Mouse (Mus musculus): ENCODE data around the gene Pkd1. TPM values are rescaled to one million over a fixed set of nuclear protein-coding genes. Genes with fewer than 3 reads are reported as not detected.

Gene Pkd1
- polyA plus RNA-seq, 1 experiment from 2014 or later = 26.3 TPM

- Histone ChIP-seq H3K4me1 (ENCODE audit: insufficient read depth, low read depth, low read length) (peaks cover 13% of the 10 kb centered on the region; the same call in 1 of the 2 replicates), H3K9ac (replicated peaks; ENCODE audit: low read depth) (no peak overlapping the region), H3K4me3 (ENCODE audit: low read depth, low read length) (no peak overlapping the region), H3K36me3 (ENCODE audit: insufficient read depth, low read length) (no peaks in the 10 kb centered on the region), H3K4me2 (replicated peaks; ENCODE audit: low read depth, low read length) (no peak overlapping the region), H3K9me3 (ENCODE audit: low read length) (no peaks in the 10 kb centered on the region), H3K27ac (ENCODE audit: low read length) (no peak overlapping the region), H3K27me3 (replicated peaks; ENCODE audit: insufficient read depth, low read length) (no peaks in the 10 kb centered on the region)
- TF ChIP-seq CTCF (IDR thresholded peaks at IDR 0.05) (no peak), EP300 (IDR thresholded peaks at IDR 0.05) (no peak)
- 60% methylated on average over 3 of the region's 3 CpGs for WGBS
- DNase-seq (ENCODE audit: low spot score) (no peak), ATAC-seq (no peak)
Measured at GRCm38 (mm10) chr17:24531064-24531463, 18.6 kb upstream of the Pkd1 start.

GRCm38 (mm10) chr17:24532045-24532444 lies 17.6 kb upstream of the Pkd1 start:
- H3K9ac ChIP-seq (replicated peaks; ENCODE audit: low read depth) = no peak overlapping the region
- WGBS = 82% methylated on average over 7 of the region's 7 CpGs

GRCm38 (mm10) chr17:24533099-24533992 lies 16.3 kb upstream of the Pkd1 start:
- no peaks in the 10 kb centered on the region for H3K27me3 ChIP-seq (replicated peaks; ENCODE audit: insufficient read depth, low read length)
- no peaks in the 10 kb centered on the region for H3K36me3 ChIP-seq (ENCODE audit: insufficient read depth, low read length)
- 15% methylated on average over 35 of the region's 53 CpGs for WGBS
- peak overlapping the region; percentile 61 for H3K4me2 ChIP-seq (replicated peaks; ENCODE audit: low read depth, low read length)
- TF ChIP-seq EP300 (IDR thresholded peaks at IDR 0.05) (no peak), CTCF (IDR thresholded peaks at IDR 0.05) (peak; percentile 55)
- no peak overlapping the region for H3K27ac ChIP-seq (ENCODE audit: low read length)
- peaks cover 7% of the 10 kb centered on the region; the same call in 1 of the 2 replicates for H3K4me1 ChIP-seq (ENCODE audit: insufficient read depth, low read depth, low read length)
- H3K9me3 ChIP-seq (ENCODE audit: low read length) = no peaks in the 10 kb centered on the region
- no peak overlapping the region for H3K9ac ChIP-seq (replicated peaks; ENCODE audit: low read depth)
- DNase-seq (ENCODE audit: low spot score) (peak; percentile 94), ATAC-seq (peak; percentile 90)
- peak overlapping the region; percentile 22; the same call in 1 of the 2 replicates for H3K4me3 ChIP-seq (ENCODE audit: low read depth, low read length)

More at GRCm38 (mm10) chr17:24532045-24532444, 17.6 kb upstream of the Pkd1 start:
- Histone ChIP-seq H3K36me3 (ENCODE audit: insufficient read depth, low read length) (no peaks in the 10 kb centered on the region), H3K4me2 (replicated peaks; ENCODE audit: low read depth, low read length) (no peak overlapping the region), H3K4me1 (ENCODE audit: insufficient read depth, low read depth, low read length) (peaks cover 8% of the 10 kb centered on the region; the same call in 1 of the 2 replicates), H3K27me3 (replicated peaks; ENCODE audit: insufficient read depth, low read length) (no peaks in the 10 kb centered on the region), H3K27ac (ENCODE audit: low read length) (no peak overlapping the region), H3K4me3 (ENCODE audit: low read depth, low read length) (no peak overlapping the region), H3K9me3 (ENCODE audit: low read length) (no peaks in the 10 kb centered on the region)
- TF ChIP-seq CTCF (IDR thresholded peaks at IDR 0.05) (no peak), EP300 (IDR thresholded peaks at IDR 0.05) (no peak)
- DNase-seq (ENCODE audit: low spot score) (no peak), ATAC-seq (no peak)

GRCm38 (mm10) chr17:24534160-24534718 lies 15.4 kb upstream of the Pkd1 start, which contains the start of gene Rab26:
Gene Rab26 (minus strand): TSS chr17:24534210.
- H3K9me3 ChIP-seq (ENCODE audit: low read length) = no peaks in the 10 kb centered on the region
- H3K4me1 ChIP-seq (ENCODE audit: insufficient read depth, low read depth, low read length) = peaks cover 3% of the 10 kb centered on the region; the same call in 1 of the 2 replicates
- no peak for DNase-seq (ENCODE audit: low spot score)
- no peaks in the 10 kb centered on the region for H3K27me3 ChIP-seq (replicated peaks; ENCODE audit: insufficient read depth, low read length)
- no peak within 1 kb of the TSS for H3K27ac ChIP-seq (ENCODE audit: low read length)
- peak within 1 kb of the TSS; percentile 22; the same call in 1 of the 2 replicates for H3K4me3 ChIP-seq (ENCODE audit: low read depth, low read length)
- TF ChIP-seq CTCF (IDR thresholded peaks at IDR 0.05) = no peak
- no peak for TF ChIP-seq EP300 (IDR thresholded peaks at IDR 0.05)
- no peak within 1 kb of the TSS for H3K9ac ChIP-seq (replicated peaks; ENCODE audit: low read depth)
- ATAC-seq = no peak
- peak within 1 kb of the TSS; percentile 61 for H3K4me2 ChIP-seq (replicated peaks; ENCODE audit: low read depth, low read length)
- WGBS = 79% methylated on average over 8 of the region's 8 CpGs
- H3K36me3 ChIP-seq (ENCODE audit: insufficient read depth, low read length) = no peaks in the 10 kb centered on the region

- H3K27me3 ChIP-seq (replicated peaks; ENCODE audit: insufficient read depth, low read length) = no peaks in the 10 kb centered on the region
- H3K36me3 ChIP-seq (ENCODE audit: insufficient read depth, low read length) = no peaks in the 10 kb centered on the region
- WGBS = 44% methylated on average over 5 of the region's 5 CpGs
- no peaks in the 10 kb centered on the region for H3K9me3 ChIP-seq (ENCODE audit: low read length)
- no peak overlapping the region for H3K9ac ChIP-seq (replicated peaks; ENCODE audit: low read depth)
- no peak overlapping the region for H3K4me2 ChIP-seq (replicated peaks; ENCODE audit: low read depth, low read length)
- H3K27ac ChIP-seq (ENCODE audit: low read length) = no peak overlapping the region
- DNase-seq (ENCODE audit: low spot score) (no peak), ATAC-seq (no peak)
- no peak for TF ChIP-seq EP300 (IDR thresholded peaks at IDR 0.05)
- no peak for TF ChIP-seq CTCF (IDR thresholded peaks at IDR 0.05)
- no peak overlapping the region for H3K4me3 ChIP-seq (ENCODE audit: low read depth, low read length)
- H3K4me1 ChIP-seq (ENCODE audit: insufficient read depth, low read depth, low read length) = peaks cover 2% of the 10 kb centered on the region; the same call in 1 of the 2 replicates
Measured at GRCm38 (mm10) chr17:24535300-24535699, 14.3 kb upstream of the Pkd1 start.

- peak; percentile 65 for DNase-seq (ENCODE audit: low spot score)
Measured at GRCm38 (mm10) chr17:24537536-24537935, 12.1 kb upstream of the Pkd1 start.

More at GRCm38 (mm10) chr17:24537536-24537935, 12.1 kb upstream of the Pkd1 start:
- no peaks in the 10 kb centered on the region for H3K9me3 ChIP-seq (ENCODE audit: low read length)
- H3K9ac ChIP-seq (replicated peaks; ENCODE audit: low read depth) = no peak overlapping the region
- ATAC-seq = no peak
- TF ChIP-seq CTCF (IDR thresholded peaks at IDR 0.05) = no peak
- no peak for TF ChIP-seq EP300 (IDR thresholded peaks at IDR 0.05)
- H3K27me3 ChIP-seq (replicated peaks; ENCODE audit: insufficient read depth, low read length) = no peaks in the 10 kb centered on the region
- no peak overlapping the region for H3K4me2 ChIP-seq (replicated peaks; ENCODE audit: low read depth, low read length)
- no peaks in the 10 kb centered on the region for H3K36me3 ChIP-seq (ENCODE audit: insufficient read depth, low read length)
- H3K27ac ChIP-seq (ENCODE audit: low read length) = no peak overlapping the region
- H3K4me1 ChIP-seq (ENCODE audit: insufficient read depth, low read depth, low read length) = 0 out of 2 replicates have a peak, but pooled peaks cover 2% of the 10 kb centered on the region
- WGBS = 22% methylated on average over 3 of the region's 3 CpGs
- H3K4me3 ChIP-seq (ENCODE audit: low read depth, low read length) = no peak overlapping the region
